Mouse (Mus musculus): ENCODE results near the gene Tspoap1.

Tspoap1 gene

GRCm38 (mm10) chr11:87758957-87759608, 1.3 kb upstream of the Tspoap1 start:
- DNase-seq (ENCODE audit: extremely low read depth, low read depth), result peak; percentile 80

DNA sequence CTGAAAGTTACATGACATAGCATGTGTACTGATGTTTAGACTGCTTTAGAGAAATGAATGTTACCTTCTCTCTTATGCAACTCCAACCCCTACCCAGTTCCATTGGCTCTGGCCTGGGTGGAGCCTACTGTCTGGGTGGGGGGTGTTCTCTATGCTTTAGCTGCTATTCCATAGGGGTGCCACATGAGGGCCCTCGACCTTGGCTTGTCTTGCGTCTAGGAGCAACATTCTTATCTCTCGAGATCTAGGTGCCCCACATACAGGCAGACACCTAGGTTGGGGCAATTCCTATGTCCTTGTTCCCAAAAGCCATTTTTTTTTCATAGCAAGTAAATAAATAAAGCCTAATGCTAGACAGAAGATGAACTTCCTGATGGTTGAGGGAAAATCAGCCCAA, 734 bp upstream of the Tspoap1 start:
- peak; percentile 80 for DNase-seq (ENCODE audit: extremely low read depth, low read depth)

- DNase-seq (ENCODE audit: extremely low read depth, low read depth), result peak; percentile 28
Observed at GRCm38 (mm10) chr11:87761181-87761721, 910 bp downstream of the Tspoap1 start.

- no peak for DNase-seq (ENCODE audit: extremely low read depth, low read depth)
Observed at GRCm38 (mm10) chr11:87761806-87762701, 1.7 kb downstream of the Tspoap1 start.

- DNase-seq (ENCODE audit: extremely low read depth, low read depth), result no peak
Observed at GRCm38 (mm10) chr11:87762702-87763385, 2.5 kb downstream of the Tspoap1 start.

DNA sequence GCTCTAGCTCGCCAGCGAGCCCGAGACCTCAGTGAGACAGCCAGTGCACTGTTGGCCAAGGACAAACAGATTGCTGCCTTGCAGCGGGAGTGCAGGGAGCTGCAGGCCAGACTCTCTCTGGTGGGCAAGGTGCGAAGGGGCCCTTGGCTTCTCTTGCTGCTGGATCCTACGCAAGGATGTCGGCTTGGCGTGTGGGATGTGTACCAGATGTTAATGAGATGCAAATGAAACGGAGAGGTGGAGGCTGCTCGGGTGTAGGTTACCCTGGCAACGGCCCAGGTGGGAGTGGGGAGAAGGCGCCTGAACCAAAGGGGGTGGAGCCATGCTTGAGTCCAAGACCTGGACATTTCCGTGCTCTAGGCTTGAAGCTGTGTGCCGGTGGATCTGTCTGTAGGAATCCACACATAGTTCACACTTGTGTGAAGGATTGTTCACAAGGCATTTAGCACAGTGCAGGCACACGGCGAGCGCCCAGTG, 3.2 kb downstream of the Tspoap1 start:
- no peak for DNase-seq (ENCODE audit: extremely low read depth, low read depth)

DNA sequence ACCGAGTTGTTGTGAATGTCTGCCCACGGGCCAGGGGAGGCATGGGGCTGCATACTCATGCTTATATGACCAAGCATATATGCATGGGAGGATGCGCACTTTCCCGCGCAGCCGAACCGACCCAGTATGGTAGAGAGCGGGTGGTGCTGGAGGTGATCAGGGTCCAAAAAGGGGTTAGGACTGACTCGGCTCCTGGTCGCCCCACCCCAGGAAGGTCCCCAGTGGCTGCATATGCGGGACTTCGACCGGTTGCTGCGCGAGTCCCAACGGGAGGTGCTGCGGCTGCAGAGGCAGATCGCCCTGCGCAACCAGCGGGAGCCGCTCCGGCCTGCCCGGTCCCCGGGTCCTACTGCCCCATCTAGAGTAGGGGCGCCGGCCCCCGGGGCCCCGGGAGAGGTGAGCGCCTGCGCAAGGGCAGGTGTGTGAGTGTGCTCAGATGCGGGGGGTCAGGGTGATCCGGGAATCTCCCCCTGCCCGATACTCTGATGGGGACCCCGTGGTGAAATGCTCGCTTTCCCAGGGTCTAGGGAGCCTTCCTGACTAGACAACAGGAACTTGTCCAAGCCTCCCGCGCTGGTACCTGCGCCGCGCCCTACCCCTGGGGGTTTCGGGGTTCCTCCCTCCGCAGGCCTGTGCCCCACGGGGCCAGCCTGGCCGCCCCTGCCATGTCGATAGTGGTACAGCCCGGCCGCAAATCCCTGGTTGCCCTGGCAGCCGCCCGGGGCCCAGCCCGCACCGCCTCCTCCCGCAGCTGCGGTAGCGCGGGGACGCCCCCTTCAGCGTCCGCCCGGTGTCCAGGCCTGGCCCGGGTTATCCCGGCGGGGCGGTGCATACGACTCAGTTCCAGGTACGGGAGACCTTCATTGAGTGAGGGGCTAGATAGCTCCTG, 3.9 kb downstream of the Tspoap1 start:
- no peak for DNase-seq (ENCODE audit: extremely low read depth, low read depth)

GRCm38 (mm10) chr11:87768745-87769144, 8.4 kb downstream of the Tspoap1 start:
- no peak for DNase-seq (ENCODE audit: extremely low read depth, low read depth)

DNA sequence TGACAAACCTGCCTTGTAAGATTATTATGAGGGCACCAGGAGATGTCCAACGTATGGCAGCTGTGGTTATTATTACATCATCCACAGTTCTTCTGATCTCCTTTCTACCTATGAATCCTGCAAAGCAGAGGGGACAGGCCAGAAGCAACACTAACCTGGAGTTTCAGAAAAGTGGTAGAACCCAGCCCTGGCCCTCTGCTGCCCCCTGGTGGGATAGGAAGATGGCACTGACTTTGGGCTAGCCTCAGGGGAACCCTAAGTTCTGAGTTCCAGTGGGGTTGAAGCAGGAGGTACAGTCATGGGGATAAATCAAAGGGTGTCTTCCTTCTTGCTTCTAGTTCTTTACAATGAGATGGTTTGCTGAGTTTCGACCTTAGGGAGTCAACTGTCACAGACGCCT, 10.6 kb downstream of the Tspoap1 start:
- DNase-seq (ENCODE audit: extremely low read depth, low read depth), result no peak

DNA sequence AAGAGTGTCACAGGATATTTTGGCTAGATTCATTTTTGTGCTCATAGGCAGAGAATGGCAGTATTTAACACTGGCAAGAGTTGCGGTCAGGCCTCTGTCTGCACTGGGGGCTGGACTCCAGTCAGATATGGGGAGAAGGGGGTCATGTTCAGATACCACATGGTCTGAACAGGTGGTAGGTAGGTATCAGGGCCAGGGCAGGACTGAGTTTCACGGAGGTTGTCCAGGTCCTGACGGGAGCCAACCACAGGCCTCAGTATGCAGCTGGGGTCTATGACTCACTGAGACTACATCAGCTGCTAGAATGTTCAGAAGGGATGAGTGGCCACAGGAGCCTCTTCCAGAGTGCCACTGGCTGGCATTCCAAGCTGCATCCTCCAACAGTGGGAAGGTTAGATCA, 12.0 kb downstream of the Tspoap1 start:
- DNase-seq (ENCODE audit: extremely low read depth, low read depth), result no peak

- no peak for DNase-seq (ENCODE audit: extremely low read depth, low read depth)
Observed at GRCm38 (mm10) chr11:87778100-87778765, 17.9 kb downstream of the Tspoap1 start.

- DNase-seq (ENCODE audit: extremely low read depth, low read depth), result no peak
Observed at GRCm38 (mm10) chr11:87778915-87779314, 18.6 kb downstream of the Tspoap1 start.

DNA sequence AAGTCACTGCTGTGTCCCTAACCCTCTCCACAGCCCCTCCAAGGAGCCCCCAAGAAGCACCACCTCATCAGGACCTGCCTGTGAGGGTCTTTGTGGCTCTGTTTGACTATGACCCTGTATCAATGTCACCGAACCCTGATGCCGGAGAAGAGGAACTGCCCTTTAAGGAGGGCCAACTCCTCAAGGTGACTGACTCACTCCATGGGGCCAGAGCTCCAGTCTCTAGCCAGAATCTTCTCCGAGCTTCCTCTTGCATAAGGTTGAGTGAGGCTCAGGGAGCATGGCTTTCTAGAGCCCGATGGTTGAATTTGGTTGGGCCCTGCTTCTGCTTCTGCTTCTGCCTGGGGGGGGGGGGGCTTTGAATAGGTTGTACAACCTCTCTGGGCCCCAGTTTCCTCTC, 19.1 kb downstream of the Tspoap1 start:
- DNase-seq (ENCODE audit: extremely low read depth, low read depth), result no peak

- no peak for DNase-seq (ENCODE audit: extremely low read depth, low read depth)
Observed at GRCm38 (mm10) chr11:87780130-87780529, 19.8 kb downstream of the Tspoap1 start.

DNA sequence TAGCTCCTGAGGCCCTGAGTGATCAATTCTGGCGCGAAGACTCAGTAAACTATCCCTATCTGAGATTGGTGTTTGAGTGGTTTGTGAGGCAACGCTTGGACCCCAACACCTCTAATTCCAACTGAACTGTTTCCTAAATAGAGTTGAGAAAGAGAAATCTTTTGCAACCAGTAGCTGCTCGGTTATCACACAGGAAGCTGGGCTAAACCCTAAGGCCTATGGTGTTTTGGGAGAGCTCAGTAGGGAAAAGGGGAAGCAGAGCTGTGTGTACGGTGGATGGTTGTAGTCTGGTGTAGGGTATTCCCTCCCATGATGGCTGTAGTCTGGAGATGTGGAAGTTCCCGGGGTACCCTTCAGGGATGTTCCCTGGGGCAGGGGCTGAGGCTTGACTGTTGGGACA, 29.7 kb downstream of the Tspoap1 start:
- DNase-seq (ENCODE audit: extremely low read depth, low read depth), result peak; percentile 66

DNA sequence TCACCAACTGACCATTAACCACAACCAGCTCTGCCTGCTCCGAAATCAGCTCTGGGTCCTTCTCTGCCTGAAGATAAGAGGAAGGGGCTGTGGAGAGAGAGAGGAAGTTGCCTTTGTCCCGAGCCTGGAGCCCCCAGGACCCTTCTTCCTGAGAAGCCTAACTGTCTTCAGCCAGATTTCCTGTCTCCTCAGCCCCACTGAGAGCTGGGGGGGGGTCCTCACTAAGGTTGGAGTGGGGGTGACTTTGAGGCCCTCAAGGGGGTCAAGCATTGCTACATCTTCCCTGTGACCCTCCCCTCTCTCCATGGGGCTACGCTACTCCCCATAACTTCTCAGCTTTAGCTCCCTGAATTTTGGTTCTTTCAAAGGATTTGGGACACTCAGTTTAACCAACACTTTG, 33.1 kb downstream of the Tspoap1 start, which contains the start of gene Mpo:
Mpo (plus strand) TSS at position 122 of the 400 bp plus-strand sequence.
- no peak for DNase-seq (ENCODE audit: extremely low read depth, low read depth)

DNA sequence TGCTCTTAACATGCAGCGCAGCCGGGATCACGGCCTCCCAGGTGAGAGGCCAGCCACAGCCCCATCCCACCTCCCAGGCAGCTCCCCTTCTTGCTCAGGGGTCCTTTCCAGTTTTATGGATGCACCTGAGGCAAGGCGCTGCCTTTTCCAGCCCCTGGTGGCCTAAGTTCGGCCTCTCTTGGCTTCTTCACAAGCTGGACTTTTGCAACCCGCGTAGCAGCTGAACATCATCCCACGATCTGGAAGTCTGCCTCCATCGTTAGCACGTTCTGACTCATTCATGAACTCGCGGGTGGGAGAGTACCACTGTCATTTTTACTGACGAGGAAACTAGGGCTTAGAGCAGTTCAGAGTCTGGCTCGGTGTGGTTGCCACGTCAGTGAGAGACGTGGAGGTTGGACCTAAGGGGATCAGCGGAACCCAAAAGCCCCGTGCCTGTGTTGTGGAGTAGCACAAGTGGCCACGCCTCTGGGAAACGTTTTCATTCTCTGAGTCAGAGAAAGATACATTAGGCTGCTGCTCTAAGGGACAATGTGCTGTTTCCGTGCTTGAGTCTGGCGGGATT, 41.5 kb downstream of the Tspoap1 start:
- no peak for DNase-seq (ENCODE audit: extremely low read depth, low read depth)

DNA sequence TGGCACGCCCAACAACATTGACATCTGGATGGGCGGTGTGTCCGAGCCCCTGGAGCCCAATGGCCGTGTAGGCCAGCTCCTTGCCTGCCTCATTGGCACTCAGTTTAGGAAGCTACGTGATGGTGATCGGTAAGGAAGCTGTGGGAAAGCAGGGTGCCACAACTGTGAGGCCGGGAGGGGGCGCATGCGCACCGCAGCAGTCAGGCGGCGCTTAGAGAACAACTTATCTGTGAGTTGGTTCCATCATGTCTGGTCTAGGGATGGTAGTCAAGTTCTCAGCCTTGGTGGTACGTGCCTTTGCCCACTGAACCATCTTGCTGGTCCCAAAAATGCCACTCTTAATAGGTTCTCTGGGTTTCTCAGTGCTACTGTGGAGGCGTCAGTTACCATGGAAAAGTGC, 42.3 kb downstream of the Tspoap1 start:
- no peak for DNase-seq (ENCODE audit: extremely low read depth, low read depth)

GRCm38 (mm10) chr11:87805448-87805847, 45.1 kb downstream of the Tspoap1 start:
- DNase-seq (ENCODE audit: extremely low read depth, low read depth), result no peak

- no peak for DNase-seq (ENCODE audit: extremely low read depth, low read depth)
Observed at GRCm38 (mm10) chr11:87807433-87807832, 47.1 kb downstream of the Tspoap1 start.
